Mouse (Mus musculus): ENCODE data around the gene Ssna1. TPM values are rescaled to one million over a fixed set of nuclear protein-coding genes. Genes with fewer than 3 reads are reported as not detected.
"Not testable (repeated sequence)": the region's sequence is repeated elsewhere in the genome, so short reads cannot be mapped to it uniquely, and the experiment has no call there.

Ssna1 gene
- polyA plus RNA-seq, 1 experiment: 45.5 TPM

DNA sequence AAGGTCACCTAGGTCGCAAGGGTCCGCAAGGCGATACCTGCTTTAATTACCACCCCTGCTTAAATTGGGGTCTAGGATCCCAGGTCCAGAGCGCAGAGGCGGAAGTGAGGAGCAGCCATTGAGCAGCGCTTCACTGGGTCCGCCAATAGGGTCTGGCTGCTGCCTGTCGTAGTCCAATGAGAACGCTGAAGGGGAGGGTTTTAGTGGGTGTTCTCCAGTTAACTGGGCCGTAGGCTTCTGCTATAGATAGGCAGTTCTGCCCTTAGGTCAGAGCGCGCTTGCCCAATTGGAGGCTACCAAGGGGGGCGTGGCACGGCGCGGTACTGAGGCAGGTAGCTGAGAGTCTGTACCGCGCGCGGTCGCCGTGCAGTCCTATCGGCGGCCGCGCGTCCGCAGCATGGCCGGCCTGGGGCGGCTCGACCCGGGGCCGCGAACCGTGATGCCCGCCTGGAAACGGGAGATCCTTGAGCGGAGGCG lies 9.9 kb downstream of the Ssna1 start, which contains the start of gene Tprn:
Tprn (plus strand) TSS at position 328 of the 477 bp plus-strand sequence.
- Histone ChIP-seq H3K4me3 (ENCODE audit: extremely low read depth, insufficient read depth, insufficient read length) (peak within 1 kb of the TSS; percentile 71), H3K27me3 (ENCODE audit: control insufficient read depth, insufficient read depth, low read length) (no peaks in the 10 kb centered on the region), H3K27ac (ENCODE audit: insufficient read depth, low read length) (peak within 1 kb of the TSS; percentile 65), H3K36me3 (ENCODE audit: control insufficient read depth, insufficient read depth, low read length) (no peaks in the 10 kb centered on the region), H3K4me1 (ENCODE audit: control insufficient read depth, insufficient read depth, insufficient read length) (peaks cover 20% of the 10 kb centered on the region)
- peak; percentile 94 to 97 for DNase-seq (ENCODE audit: low read depth in 1 of 2, low spot score in 2 of 2)
- under 1% methylated on average over 39 of the region's 39 CpGs for WGBS
- peak; percentile 45; the same call in 1 of the 2 replicates for TF ChIP-seq POLR2A (IDR thresholded peaks at IDR 0.05; ENCODE audit: low read depth, low read length)
- no peak for TF ChIP-seq CTCF (IDR thresholded peaks at IDR 0.05; ENCODE audit: extremely low read depth, insufficient read depth, insufficient read length, insufficient replicate concordance)

DNA sequence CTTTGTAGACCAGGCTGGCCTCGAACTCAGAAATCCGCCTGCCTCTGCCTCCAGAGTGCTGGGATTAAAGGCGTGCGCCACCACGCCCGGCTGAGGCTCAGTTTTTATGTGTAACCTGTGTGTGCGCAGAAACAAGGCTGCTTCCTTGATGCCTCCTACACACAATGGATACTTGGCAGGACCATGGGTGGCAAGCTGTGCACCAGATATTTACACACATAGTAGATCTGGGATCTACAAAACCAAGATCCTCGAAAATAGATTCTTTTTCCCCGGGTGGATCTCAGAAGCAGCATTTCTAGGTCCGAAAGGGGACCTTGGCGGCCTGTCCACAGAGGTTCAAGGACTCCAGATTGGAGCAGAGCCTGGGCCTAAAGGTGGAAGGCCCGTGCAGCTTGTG lies 10.4 kb downstream of the Ssna1 start:
- H3K27me3 ChIP-seq (ENCODE audit: control insufficient read depth, insufficient read depth, low read length): no peaks in the 10 kb centered on the region
- no peak for DNase-seq (ENCODE audit: low read depth in 1 of 2, low spot score in 2 of 2)
- no peaks in the 10 kb centered on the region for H3K36me3 ChIP-seq (ENCODE audit: control insufficient read depth, insufficient read depth, low read length)
- 54% methylated on average over 12 of the region's 12 CpGs for WGBS
- H3K4me1 ChIP-seq (ENCODE audit: control insufficient read depth, insufficient read depth, insufficient read length): peaks cover 20% of the 10 kb centered on the region
- H3K4me3 ChIP-seq (ENCODE audit: extremely low read depth, insufficient read depth, insufficient read length): peak overlapping the region; percentile 39
- TF ChIP-seq POLR2A (IDR thresholded peaks at IDR 0.05; ENCODE audit: low read depth, low read length): no peak
- TF ChIP-seq CTCF (IDR thresholded peaks at IDR 0.05; ENCODE audit: extremely low read depth, insufficient read depth, insufficient read length, insufficient replicate concordance): no peak
- H3K27ac ChIP-seq (ENCODE audit: insufficient read depth, low read length): 0 out of 2 replicates have a peak overlapping the region, but pooled peaks have one; percentile 12

DNA sequence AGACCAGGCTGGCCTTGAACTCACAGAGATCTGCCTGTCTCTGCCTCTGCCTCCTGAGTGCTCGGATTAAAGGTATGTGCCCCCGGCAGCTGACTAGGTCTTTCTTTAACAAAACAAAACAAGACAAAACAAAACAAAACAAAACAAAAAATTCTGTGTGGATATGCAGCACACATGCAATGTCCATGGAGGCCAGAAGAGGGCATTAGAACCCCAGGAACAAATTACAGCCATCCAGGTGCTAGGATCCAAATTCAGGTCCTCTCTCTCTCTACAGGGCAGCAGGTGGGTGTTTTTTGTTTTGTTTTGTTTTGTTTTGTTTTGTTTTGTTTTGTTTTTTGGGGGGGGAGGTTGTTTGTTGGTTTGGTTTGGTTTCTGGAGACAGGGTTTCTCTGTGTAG lies 13.4 kb downstream of the Ssna1 start:
- H3K27me3 ChIP-seq (ENCODE audit: control insufficient read depth, insufficient read depth, low read length): no peaks in the 10 kb centered on the region
- H3K27ac ChIP-seq (ENCODE audit: insufficient read depth, low read length): no peak overlapping the region
- no peak for DNase-seq (ENCODE audit: low read depth in 1 of 2, low spot score in 2 of 2)
- TF ChIP-seq POLR2A (IDR thresholded peaks at IDR 0.05; ENCODE audit: low read depth, low read length) (no peak), CTCF (IDR thresholded peaks at IDR 0.05; ENCODE audit: extremely low read depth, insufficient read depth, insufficient read length, insufficient replicate concordance) (peak; percentile 22; the same call in 1 of the 2 replicates)
- no peak overlapping the region for H3K4me3 ChIP-seq (ENCODE audit: extremely low read depth, insufficient read depth, insufficient read length)
- WGBS: 82% methylated on average over 2 of the region's 2 CpGs
- peaks cover 18% of the 10 kb centered on the region for H3K4me1 ChIP-seq (ENCODE audit: control insufficient read depth, insufficient read depth, insufficient read length)
- no peaks in the 10 kb centered on the region for H3K36me3 ChIP-seq (ENCODE audit: control insufficient read depth, insufficient read depth, low read length)

DNA sequence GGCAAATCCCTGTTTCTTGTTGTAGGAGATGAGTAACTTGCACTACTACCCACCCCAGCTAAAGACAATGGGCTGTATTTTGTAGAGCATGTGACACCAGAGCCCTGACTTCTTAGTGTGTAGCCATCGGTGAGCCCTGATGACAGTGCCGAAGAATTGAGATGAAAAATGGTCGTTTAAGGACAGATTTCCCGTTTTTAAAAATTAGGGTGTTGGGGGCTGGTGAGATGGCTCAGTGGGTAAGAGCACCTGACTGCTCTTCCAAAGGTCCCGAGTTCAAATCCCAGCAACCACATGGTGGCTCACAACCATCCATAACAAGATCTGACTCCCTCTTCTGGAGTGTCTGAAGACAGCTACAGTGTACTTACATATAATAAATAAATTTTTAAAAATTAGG lies 15.0 kb downstream of the Ssna1 start:
- H3K4me1 ChIP-seq (ENCODE audit: control insufficient read depth, insufficient read depth, insufficient read length); H3K4me3 ChIP-seq (ENCODE audit: extremely low read depth, insufficient read depth, insufficient read length); H3K36me3 ChIP-seq (ENCODE audit: control insufficient read depth, insufficient read depth, low read length); H3K27me3 ChIP-seq (ENCODE audit: control insufficient read depth, insufficient read depth, low read length); DNase-seq (ENCODE audit: low read depth in 1 of 2, low spot score in 2 of 2); H3K27ac ChIP-seq (ENCODE audit: insufficient read depth, low read length): not testable (repeated sequence)
- 82% methylated on average over 5 of the region's 5 CpGs for whole genome bisulfite sequencing

DNA sequence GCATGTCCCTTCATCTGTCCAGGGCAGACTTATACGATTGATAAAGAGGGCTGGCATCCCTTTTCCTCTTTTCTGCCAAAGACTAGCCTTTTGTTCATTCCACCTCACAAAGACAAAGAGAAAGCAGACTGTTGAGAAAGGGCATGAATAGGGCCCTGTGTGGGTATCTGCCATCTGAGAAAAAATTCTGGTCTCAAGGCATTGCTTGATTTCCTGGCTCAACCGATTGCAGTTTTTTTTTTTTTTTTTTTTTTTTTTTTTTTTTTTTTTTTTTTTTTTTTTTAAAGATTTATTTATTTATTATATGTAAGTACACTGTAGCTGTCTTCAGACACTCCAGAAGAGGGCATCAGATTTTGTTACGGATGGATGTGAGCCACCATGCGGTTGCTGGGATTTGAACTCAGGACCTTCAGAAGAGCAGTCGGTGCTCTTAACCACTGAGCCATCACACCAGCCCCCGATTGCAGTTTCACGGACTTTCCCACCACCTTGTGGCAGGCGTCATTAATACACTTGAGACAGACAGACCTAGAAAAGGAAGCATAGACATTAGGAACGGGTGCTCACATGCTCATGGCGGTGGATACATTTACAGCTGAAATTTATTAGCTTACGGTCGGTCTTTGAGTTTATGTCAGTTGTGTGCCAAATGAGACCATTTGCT lies 15.7 kb downstream of the Ssna1 start:
- H3K36me3 ChIP-seq (ENCODE audit: control insufficient read depth, insufficient read depth, low read length); H3K27ac ChIP-seq (ENCODE audit: insufficient read depth, low read length); H3K4me1 ChIP-seq (ENCODE audit: control insufficient read depth, insufficient read depth, insufficient read length); H3K27me3 ChIP-seq (ENCODE audit: control insufficient read depth, insufficient read depth, low read length): not testable (repeated sequence)
- DNase-seq (ENCODE audit: low read depth in 1 of 2, low spot score in 2 of 2): peak; percentile 55 to 67
- TF ChIP-seq CTCF (IDR thresholded peaks at IDR 0.05; ENCODE audit: extremely low read depth, insufficient read depth, insufficient read length, insufficient replicate concordance): peak; percentile 2; the same call in 1 of the 2 replicates
- H3K4me3 ChIP-seq (ENCODE audit: extremely low read depth, insufficient read depth, insufficient read length): 0 out of 2 replicates have a peak overlapping the region, but pooled peaks have one; percentile 98
- WGBS: 27% methylated on average over 12 of the region's 12 CpGs

DNA sequence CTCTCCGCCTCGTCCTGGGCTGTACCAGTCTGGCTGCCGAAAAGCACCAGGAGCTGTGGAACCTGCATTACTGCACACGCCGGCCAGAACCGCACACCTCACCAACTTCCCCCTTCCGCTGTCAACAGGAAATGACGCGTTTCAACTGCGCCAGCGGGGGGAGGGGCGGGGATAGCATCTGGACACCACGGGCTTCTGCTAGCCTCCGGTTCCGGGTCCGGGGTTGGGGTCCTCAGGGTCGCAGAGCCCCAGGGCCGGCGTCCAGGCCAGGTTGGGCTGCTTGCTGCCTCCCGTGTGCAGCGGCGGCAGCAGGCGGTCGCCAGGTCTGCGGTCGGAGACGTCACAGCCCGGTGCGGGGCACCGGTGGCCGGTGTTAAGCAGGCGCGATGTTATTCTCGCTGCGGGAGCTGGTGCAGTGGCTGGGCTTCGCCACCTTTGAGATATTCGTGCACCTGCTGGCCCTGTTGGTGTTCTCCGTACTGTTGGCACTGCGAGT lies 16.9 kb downstream of the Ssna1 start, which contains the start of gene Tmem203:
Tmem203 (plus strand) TSS at position 156 of the 496 bp plus-strand sequence.
- DNase-seq (ENCODE audit: low read depth in 1 of 2, low spot score in 2 of 2): peak; percentile 82 to 84
- no peak for TF ChIP-seq CTCF (IDR thresholded peaks at IDR 0.05; ENCODE audit: extremely low read depth, insufficient read depth, insufficient read length, insufficient replicate concordance)
- peak; percentile 40; the same call in 1 of the 2 replicates for TF ChIP-seq POLR2A (IDR thresholded peaks at IDR 0.05; ENCODE audit: low read depth, low read length)
- Histone ChIP-seq H3K4me1 (ENCODE audit: control insufficient read depth, insufficient read depth, insufficient read length) (peaks cover 9% of the 10 kb centered on the region), H3K27me3 (ENCODE audit: control insufficient read depth, insufficient read depth, low read length) (no peaks in the 10 kb centered on the region), H3K4me3 (ENCODE audit: extremely low read depth, insufficient read depth, insufficient read length) (peak within 1 kb of the TSS; percentile 98), H3K36me3 (ENCODE audit: control insufficient read depth, insufficient read depth, low read length) (peaks cover 8% of the 10 kb centered on the region), H3K27ac (ENCODE audit: insufficient read depth, low read length) (peak within 1 kb of the TSS; percentile 86)
- WGBS: 1% methylated on average over 39 of the region's 39 CpGs

DNA sequence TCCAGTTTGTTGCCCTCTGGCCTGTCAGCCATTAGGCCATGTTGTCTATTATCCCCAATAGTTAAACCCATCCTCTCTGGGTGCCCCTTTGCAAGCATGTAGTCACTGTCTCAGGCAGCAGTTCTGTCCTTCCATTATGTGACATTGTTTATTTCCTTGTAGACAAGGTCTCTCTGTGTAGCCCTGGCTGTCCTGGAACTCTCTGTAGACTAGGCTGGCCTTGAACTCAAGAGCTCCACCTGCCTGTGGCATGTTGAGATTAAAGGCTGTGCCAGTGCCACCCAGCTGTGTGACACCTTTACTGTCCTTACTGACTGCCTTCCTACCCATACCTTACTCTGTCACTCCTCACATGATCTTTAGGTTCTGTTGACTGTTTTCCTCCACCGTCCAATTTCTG lies 19.9 kb downstream of the Ssna1 start:
- 92% methylated on average over 1 of the region's 1 CpGs for WGBS
- peak in 1 of 2 experiments; percentile 31 for DNase-seq (ENCODE audit: low read depth in 1 of 2, low spot score in 2 of 2)
- peaks cover 29% of the 10 kb centered on the region for H3K36me3 ChIP-seq (ENCODE audit: control insufficient read depth, insufficient read depth, low read length)
- TF ChIP-seq POLR2A (IDR thresholded peaks at IDR 0.05; ENCODE audit: low read depth, low read length) (no peak), CTCF (IDR thresholded peaks at IDR 0.05; ENCODE audit: extremely low read depth, insufficient read depth, insufficient read length, insufficient replicate concordance) (peak; percentile 8; the same call in 1 of the 2 replicates)
- H3K4me1 ChIP-seq (ENCODE audit: control insufficient read depth, insufficient read depth, insufficient read length): peaks cover 9% of the 10 kb centered on the region
- H3K27me3 ChIP-seq (ENCODE audit: control insufficient read depth, insufficient read depth, low read length): no peaks in the 10 kb centered on the region
- H3K27ac ChIP-seq (ENCODE audit: insufficient read depth, low read length): no peak overlapping the region
- H3K4me3 ChIP-seq (ENCODE audit: extremely low read depth, insufficient read depth, insufficient read length): no peak overlapping the region
